Mouse (Mus musculus): ENCODE data around the gene Catsperg1. TPM values are rescaled to one million over a fixed set of nuclear protein-coding genes. Genes with fewer than 3 reads are reported as not detected.

Gene Catsperg1
- polyA plus RNA-seq, 1 experiment from 2014 or later = 3.8 TPM

- no peak for ATAC-seq (ENCODE audit: low read depth)
- H3K9ac ChIP-seq (replicated peaks; ENCODE audit: low read depth, low read length) = no peak within 1 kb of the TSS
- under 1% methylated on average over 14 of the region's 20 CpGs for WGBS
These were observed 79.0 kb downstream of the Catsperg1 start, which contains the start of gene Rasgrp4 for GRCm38 (mm10) chr7:29134693-29135386. Gene Rasgrp4, plus strand, starts transcription at chr7:29134851.

DNA sequence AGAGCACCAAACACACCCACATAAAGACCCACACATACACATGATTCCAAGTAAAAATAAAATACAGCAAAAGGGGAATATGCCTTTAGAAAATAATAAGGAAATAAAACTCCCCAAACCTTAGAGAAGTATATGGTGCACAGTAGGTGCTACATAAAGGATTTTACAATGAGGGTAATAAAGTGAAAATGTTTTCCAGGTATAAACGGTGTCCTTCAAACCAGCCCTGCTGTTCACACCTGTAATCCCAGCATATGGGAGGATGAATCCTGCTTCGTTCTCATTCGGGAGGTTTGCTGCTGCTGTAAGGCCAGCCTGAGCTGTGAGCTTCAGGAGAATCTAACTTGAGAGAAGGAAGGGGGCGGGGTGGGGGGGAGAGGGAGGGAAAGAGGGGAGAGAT, 79.6 kb downstream of the Catsperg1 start:
- no peak for ATAC-seq (ENCODE audit: low read depth)
- H3K27me3 ChIP-seq (ENCODE audit: control insufficient read depth, insufficient read depth, low read length) = no peaks in the 10 kb centered on the region
- no peaks in the 10 kb centered on the region for H3K9me3 ChIP-seq (ENCODE audit: control insufficient read depth, low read length)
- no peaks in the 10 kb centered on the region for H3K4me1 ChIP-seq (ENCODE audit: control insufficient read depth, insufficient read depth, low read length)
- H3K36me3 ChIP-seq (ENCODE audit: control insufficient read depth, insufficient read depth, low read length) = no peaks in the 10 kb centered on the region
- no peak overlapping the region for H3K4me3 ChIP-seq (ENCODE audit: low read depth, low read length)
- H3K27ac ChIP-seq (ENCODE audit: low read depth, low read length) = no peak overlapping the region
- 6% methylated on average over 3 of the region's 4 CpGs for WGBS
- H3K9ac ChIP-seq (replicated peaks; ENCODE audit: low read depth, low read length) = no peak overlapping the region
- peak overlapping the region; percentile 33; the same call in 1 of the 2 replicates for H3K4me2 ChIP-seq (ENCODE audit: low read depth, low read length)

More at GRCm38 (mm10) chr7:29134693-29135386, 79.0 kb downstream of the Catsperg1 start, which contains the start of gene Rasgrp4:
- Histone ChIP-seq H3K36me3 (ENCODE audit: control insufficient read depth, insufficient read depth, low read length) (no peaks in the 10 kb centered on the region), H3K27ac (ENCODE audit: low read depth, low read length) (no peak within 1 kb of the TSS), H3K9me3 (ENCODE audit: control insufficient read depth, low read length) (no peaks in the 10 kb centered on the region), H3K27me3 (ENCODE audit: control insufficient read depth, insufficient read depth, low read length) (no peaks in the 10 kb centered on the region), H3K4me3 (ENCODE audit: low read depth, low read length) (no peak within 1 kb of the TSS), H3K4me1 (ENCODE audit: control insufficient read depth, insufficient read depth, low read length) (no peaks in the 10 kb centered on the region), H3K4me2 (ENCODE audit: low read depth, low read length) (peak within 1 kb of the TSS; percentile 33; the same call in 1 of the 2 replicates)

Other genes starting within 250 kb of the Catsperg1 start
- 316 and 346 TPM in 2 replicates for gene Eif3k, start 232.2 kb downstream of the Catsperg1 start, polyA plus RNA-seq (2014; fragmentation: Nextera tagmentation; extraction: Ambion mirVana)
- 7.3 and 7.8 TPM in 2 replicates for gene Map4k1, start 232.0 kb downstream of the Catsperg1 start, polyA plus RNA-seq (2014; fragmentation: Nextera tagmentation; extraction: Ambion mirVana)
- 5.9 and 11.6 TPM in 2 replicates for gene Ryr1, start 88.9 kb downstream of the Catsperg1 start, polyA plus RNA-seq (2014; fragmentation: Nextera tagmentation; extraction: Ambion mirVana)
- gene Rasgrp4, start 79.2 kb downstream of the Catsperg1 start, polyA plus RNA-seq (2014; fragmentation: Nextera tagmentation; extraction: Ambion mirVana) = 0.51 and 0.59 TPM in 2 replicates
- gene Fam98c, start 57.8 kb downstream of the Catsperg1 start, polyA plus RNA-seq (2014; fragmentation: Nextera tagmentation; extraction: Ambion mirVana) = 29.5 and 33.6 TPM in 2 replicates
- 0.23 and 0.33 TPM in 2 replicates for gene Ggn, start 43.8 kb downstream of the Catsperg1 start, polyA plus RNA-seq (2014; fragmentation: Nextera tagmentation; extraction: Ambion mirVana)
- gene Spred3, start 43.6 kb downstream of the Catsperg1 start, polyA plus RNA-seq (2014; fragmentation: Nextera tagmentation; extraction: Ambion mirVana) = 9.6 and 14.9 TPM in 2 replicates
- 301 and 308 TPM in 2 replicates for gene Psmd8, start 33.3 kb downstream of the Catsperg1 start, polyA plus RNA-seq (2014; fragmentation: Nextera tagmentation; extraction: Ambion mirVana)
- gene Kcnk6, start 18.5 kb upstream of the Catsperg1 start, polyA plus RNA-seq (2014; fragmentation: Nextera tagmentation; extraction: Ambion mirVana) = 0.32 and 0.52 TPM in 2 replicates
- gene Yif1b, start 24.3 kb upstream of the Catsperg1 start, polyA plus RNA-seq (2014; fragmentation: Nextera tagmentation; extraction: Ambion mirVana) = 95.3 and 104 TPM in 2 replicates
- gene 2200002D01Rik, start 34.4 kb upstream of the Catsperg1 start, polyA plus RNA-seq (2014; fragmentation: Nextera tagmentation; extraction: Ambion mirVana) = 0.50 and 0.75 TPM in 2 replicates
- 46.9 and 62.4 TPM in 2 replicates for gene Spint2, start 67.9 kb upstream of the Catsperg1 start, polyA plus RNA-seq (2014; fragmentation: Nextera tagmentation; extraction: Ambion mirVana)
- gene Ppp1r14a, start 75.3 kb upstream of the Catsperg1 start, polyA plus RNA-seq (2014; fragmentation: Nextera tagmentation; extraction: Ambion mirVana) = 1.8 and 3.6 TPM in 2 replicates
- 190 and 228 TPM in 2 replicates for gene Dpf1, start 89.9 kb upstream of the Catsperg1 start, polyA plus RNA-seq (2014; fragmentation: Nextera tagmentation; extraction: Ambion mirVana)

Measured in neural tube, embryonic 14.5 days (tissue).